Mouse (Mus musculus): ENCODE data around the gene Atp5s.

- TF ChIP-seq CTCF (IDR thresholded peaks at IDR 0.05; ENCODE audit: low read depth, low read length) (peak; percentile 46), GATA1 (IDR thresholded peaks at IDR 0.05; ENCODE audit: borderline replicate concordance, low read length) (no peak), TAL1 (conservative IDR thresholded peaks at IDR 0.05; ENCODE audit: low read depth, low read length) (peak; percentile 75), POLR2AphosphoS5 (IDR thresholded peaks at IDR 0.05; ENCODE audit: insufficient replicate concordance, low read depth, low read length) (no peak), GATA2 (IDR thresholded peaks at IDR 0.05; ENCODE audit: borderline replicate concordance, low read depth, low read length) (no peak)
Measured at GRCm38 (mm10) chr12:69757418-69758141, 32.8 kb downstream of the Atp5s start.
